Mouse (Mus musculus): Measurements from ENCODE around the gene Iqcf3.
"Not testable (repeated sequence)": the region's sequence is repeated elsewhere in the genome, so short reads cannot be mapped to it uniquely, and the experiment has no call there.

The Iqcf3 gene

GRCm38 (mm10) chr9:106561531-106561930, at the start of gene Iqcf3:
Gene Iqcf3, minus strand, starts transcription at chr9:106561631.
- DNase-seq, result no peak

- DNase-seq, result no peak
These were observed 49.3 kb upstream of the Iqcf3 start for GRCm38 (mm10) chr9:106610727-106611126.

GRCm38 (mm10) chr9:106600546-106600945, 39.1 kb upstream of the Iqcf3 start:
- DNase-seq, result peak; percentile 46 to 72

GRCm38 (mm10) chr9:106598466-106598865, 37.0 kb upstream of the Iqcf3 start:
- DNase-seq, result no peak

- DNase-seq, result no peak
These were observed 34.4 kb upstream of the Iqcf3 start for GRCm38 (mm10) chr9:106595836-106596235.

GRCm38 (mm10) chr9:106595402-106595801, 34.0 kb upstream of the Iqcf3 start:
- not testable (repeated sequence) for DNase-seq

GRCm38 (mm10) chr9:106592158-106592557, 30.7 kb upstream of the Iqcf3 start:
- DNase-seq, result no peak

- no peak for DNase-seq
These were observed 21.1 kb upstream of the Iqcf3 start for GRCm38 (mm10) chr9:106582552-106582951.

GRCm38 (mm10) chr9:106580016-106580415, 18.6 kb upstream of the Iqcf3 start:
- DNase-seq, result no peak

- no peak for DNase-seq
These were observed 14.7 kb upstream of the Iqcf3 start for GRCm38 (mm10) chr9:106576112-106576511.

- no peak for DNase-seq
These were observed 11.9 kb upstream of the Iqcf3 start for GRCm38 (mm10) chr9:106573366-106573765.

- DNase-seq, result no peak
These were observed 10.8 kb upstream of the Iqcf3 start for GRCm38 (mm10) chr9:106572186-106572585.

GRCm38 (mm10) chr9:106570896-106571295, 9.5 kb upstream of the Iqcf3 start, which contains the start of gene Iqcf4:
Gene Iqcf4, minus strand, starts transcription at chr9:106570996.
- DNase-seq, result no peak

- no peak for DNase-seq
These were observed 5.0 kb upstream of the Iqcf3 start for GRCm38 (mm10) chr9:106566437-106566836.

GRCm38 (mm10) chr9:106564025-106564424, 2.6 kb upstream of the Iqcf3 start:
- DNase-seq, result no peak

GRCm38 (mm10) chr9:106562291-106562690, 860 bp upstream of the Iqcf3 start:
- no peak for DNase-seq

GRCm38 (mm10) chr9:106534975-106535374, 26.5 kb downstream of the Iqcf3 start:
- DNase-seq, result no peak

GRCm38 (mm10) chr9:106534296-106534695, 27.1 kb downstream of the Iqcf3 start:
- no peak for DNase-seq

- DNase-seq, result peak in 1 of 2 experiments; percentile 8
These were observed 29.6 kb downstream of the Iqcf3 start for GRCm38 (mm10) chr9:106531833-106532232.

GRCm38 (mm10) chr9:106519909-106520308, 41.5 kb downstream of the Iqcf3 start:
- no peak for DNase-seq

- no peak for DNase-seq
These were observed 42.0 kb downstream of the Iqcf3 start for GRCm38 (mm10) chr9:106519433-106519832.

- DNase-seq, result no peak
These were observed 47.2 kb downstream of the Iqcf3 start, which contains the start of gene Iqcf5 for GRCm38 (mm10) chr9:106514273-106514672. Gene Iqcf5, plus strand, starts transcription at chr9:106514573.

GRCm38 (mm10) chr9:106513566-106513965, 47.9 kb downstream of the Iqcf3 start:
- no peak for DNase-seq

GRCm38 (mm10) chr9:106512729-106513450, 48.5 kb downstream of the Iqcf3 start:
- no peak for DNase-seq

GRCm38 (mm10) chr9:106509356-106509755, 52.1 kb downstream of the Iqcf3 start:
- DNase-seq, result no peak

Measured in cerebellum, postnatal 25 days (tissue).